Mouse (Mus musculus): ENCODE data around the gene Rwdd1. TPM values are rescaled to one million over a fixed set of nuclear protein-coding genes. Genes with fewer than 3 reads are reported as not detected.

Gene Rwdd1
- polyA plus RNA-seq (2012; rRNA removed) = 48.0 and 68.4 TPM in 2 replicates

- Histone ChIP-seq H3K27me3 (ENCODE audit: control insufficient read depth, insufficient read depth, low read length) (no peaks in the 10 kb centered on the region), H3K4me3 (ENCODE audit: control insufficient read depth, insufficient read depth, low read length) (peak within 1 kb of the TSS; percentile 69), H3K4me1 (replicated peaks; ENCODE audit: control insufficient read depth, insufficient read depth, low read length) (peaks cover 4% of the 10 kb centered on the region; the same call in 1 of the 2 replicates), H3K27ac (ENCODE audit: control insufficient read depth, insufficient read depth, low read length) (peak within 1 kb of the TSS; percentile 78), H3K36me3 (ENCODE audit: control insufficient read depth, insufficient read depth, low read length) (no peaks in the 10 kb centered on the region)
- TF ChIP-seq CTCF (IDR thresholded peaks at IDR 0.05; ENCODE audit: borderline replicate concordance, control insufficient read depth, extremely low read depth, insufficient read depth, low read length, poor library complexity) = no peak; the same call in 1 of the 2 replicates
- TF ChIP-seq POLR2A (IDR thresholded peaks at IDR 0.05; ENCODE audit: control insufficient read depth, extremely low read depth, insufficient read depth, low read length, poor library complexity) = peak; percentile 25; the same call in 1 of the 2 replicates
- peak; percentile 97 for DNase-seq
- WGBS = under 1% methylated on average over 82 of the region's 82 CpGs
These were observed at the start of gene Rwdd1 for GRCm38 (mm10) chr10:34019302-34020075. Gene Rwdd1, minus strand, starts transcription at chr10:34019624.

GRCm38 (mm10) chr10:34066591-34066990 lies 47.2 kb upstream of the Rwdd1 start:
- no peaks in the 10 kb centered on the region for H3K4me1 ChIP-seq (replicated peaks; ENCODE audit: control insufficient read depth, insufficient read depth, low read length)
- no peak for DNase-seq
- no peak for TF ChIP-seq POLR2A (IDR thresholded peaks at IDR 0.05; ENCODE audit: control insufficient read depth, extremely low read depth, insufficient read depth, low read length, poor library complexity)
- TF ChIP-seq CTCF (IDR thresholded peaks at IDR 0.05; ENCODE audit: borderline replicate concordance, control insufficient read depth, extremely low read depth, insufficient read depth, low read length, poor library complexity) = no peak
- H3K36me3 ChIP-seq (ENCODE audit: control insufficient read depth, insufficient read depth, low read length) = no peaks in the 10 kb centered on the region
- no peak overlapping the region for H3K27ac ChIP-seq (ENCODE audit: control insufficient read depth, insufficient read depth, low read length)
- no peak overlapping the region for H3K4me3 ChIP-seq (ENCODE audit: control insufficient read depth, insufficient read depth, low read length)
- no peaks in the 10 kb centered on the region for H3K27me3 ChIP-seq (ENCODE audit: control insufficient read depth, insufficient read depth, low read length)
- 81% methylated on average over 3 of the region's 3 CpGs for WGBS

GRCm38 (mm10) chr10:34053987-34054386 lies 34.6 kb upstream of the Rwdd1 start:
- no peak overlapping the region for H3K4me3 ChIP-seq (ENCODE audit: control insufficient read depth, insufficient read depth, low read length)
- H3K27ac ChIP-seq (ENCODE audit: control insufficient read depth, insufficient read depth, low read length) = no peak overlapping the region
- no peak for DNase-seq
- H3K27me3 ChIP-seq (ENCODE audit: control insufficient read depth, insufficient read depth, low read length) = no peaks in the 10 kb centered on the region
- H3K4me1 ChIP-seq (replicated peaks; ENCODE audit: control insufficient read depth, insufficient read depth, low read length) = no peaks in the 10 kb centered on the region
- TF ChIP-seq POLR2A (IDR thresholded peaks at IDR 0.05; ENCODE audit: control insufficient read depth, extremely low read depth, insufficient read depth, low read length, poor library complexity) (no peak), CTCF (IDR thresholded peaks at IDR 0.05; ENCODE audit: borderline replicate concordance, control insufficient read depth, extremely low read depth, insufficient read depth, low read length, poor library complexity) (no peak)
- no peaks in the 10 kb centered on the region for H3K36me3 ChIP-seq (ENCODE audit: control insufficient read depth, insufficient read depth, low read length)
- WGBS = 39% methylated on average over 2 of the region's 2 CpGs

- Histone ChIP-seq H3K4me3 (ENCODE audit: control insufficient read depth, insufficient read depth, low read length) (no peak within 1 kb of the TSS), H3K36me3 (ENCODE audit: control insufficient read depth, insufficient read depth, low read length) (no peaks in the 10 kb centered on the region), H3K27me3 (ENCODE audit: control insufficient read depth, insufficient read depth, low read length) (no peaks in the 10 kb centered on the region), H3K27ac (ENCODE audit: control insufficient read depth, insufficient read depth, low read length) (no peak within 1 kb of the TSS), H3K4me1 (replicated peaks; ENCODE audit: control insufficient read depth, insufficient read depth, low read length) (no peaks in the 10 kb centered on the region)
- WGBS = 94% methylated on average over 5 of the region's 5 CpGs
- no peak for TF ChIP-seq CTCF (IDR thresholded peaks at IDR 0.05; ENCODE audit: borderline replicate concordance, control insufficient read depth, extremely low read depth, insufficient read depth, low read length, poor library complexity)
- TF ChIP-seq POLR2A (IDR thresholded peaks at IDR 0.05; ENCODE audit: control insufficient read depth, extremely low read depth, insufficient read depth, low read length, poor library complexity) = no peak
- no peak for DNase-seq
These were observed 24.8 kb upstream of the Rwdd1 start, which contains the start of gene Calhm4 for GRCm38 (mm10) chr10:34044210-34044609. Gene Calhm4, minus strand, starts transcription at chr10:34044310.

- Histone ChIP-seq H3K27ac (ENCODE audit: control insufficient read depth, insufficient read depth, low read length) (no peak within 1 kb of the TSS), H3K27me3 (ENCODE audit: control insufficient read depth, insufficient read depth, low read length) (no peaks in the 10 kb centered on the region), H3K4me1 (replicated peaks; ENCODE audit: control insufficient read depth, insufficient read depth, low read length) (peaks cover 3% of the 10 kb centered on the region; the same call in 1 of the 2 replicates), H3K4me3 (ENCODE audit: control insufficient read depth, insufficient read depth, low read length) (no peak within 1 kb of the TSS), H3K36me3 (ENCODE audit: control insufficient read depth, insufficient read depth, low read length) (no peaks in the 10 kb centered on the region)
- DNase-seq = no peak
- 94% methylated on average over 3 of the region's 3 CpGs for WGBS
- TF ChIP-seq CTCF (IDR thresholded peaks at IDR 0.05; ENCODE audit: borderline replicate concordance, control insufficient read depth, extremely low read depth, insufficient read depth, low read length, poor library complexity) = no peak
- no peak for TF ChIP-seq POLR2A (IDR thresholded peaks at IDR 0.05; ENCODE audit: control insufficient read depth, extremely low read depth, insufficient read depth, low read length, poor library complexity)
These were observed 18.0 kb upstream of the Rwdd1 start, which contains the start of gene Trappc3l for GRCm38 (mm10) chr10:34037401-34037800. Gene Trappc3l, plus strand, starts transcription at chr10:34037597.

- Histone ChIP-seq H3K27ac (ENCODE audit: control insufficient read depth, insufficient read depth, low read length) (no peak overlapping the region), H3K27me3 (ENCODE audit: control insufficient read depth, insufficient read depth, low read length) (no peaks in the 10 kb centered on the region), H3K36me3 (ENCODE audit: control insufficient read depth, insufficient read depth, low read length) (no peaks in the 10 kb centered on the region), H3K4me1 (replicated peaks; ENCODE audit: control insufficient read depth, insufficient read depth, low read length) (peaks cover 3% of the 10 kb centered on the region; the same call in 1 of the 2 replicates), H3K4me3 (ENCODE audit: control insufficient read depth, insufficient read depth, low read length) (no peak overlapping the region)
- 20% methylated on average over 5 of the region's 5 CpGs for WGBS
- DNase-seq = no peak
- TF ChIP-seq POLR2A (IDR thresholded peaks at IDR 0.05; ENCODE audit: control insufficient read depth, extremely low read depth, insufficient read depth, low read length, poor library complexity) (no peak), CTCF (IDR thresholded peaks at IDR 0.05; ENCODE audit: borderline replicate concordance, control insufficient read depth, extremely low read depth, insufficient read depth, low read length, poor library complexity) (no peak)
These were observed 17.2 kb upstream of the Rwdd1 start for GRCm38 (mm10) chr10:34036587-34036986.
